Mouse (Mus musculus) lung, adult 2 months (tissue): ENCODE results near the gene Kat5.

ENCODE experiments used
- CTCF ChIP-seq: fragments of 200-500 bp; IDR thresholded peaks from 2 replicates; pipeline ENCODE4 v1.5.1; 2011; ENCODE audit warnings: mild to moderate bottlenecking, low read length, control low read depth; ENCODE audit not compliant: insufficient read depth
- POLR2A ChIP-seq: fragments of 200-500 bp; IDR thresholded peaks from 2 replicates; pipeline ENCODE4 v1.6.1; 2011; ENCODE audit warnings: low read depth, mild to moderate bottlenecking, control low read depth, low read length, borderline replicate concordance; ENCODE audit errors: extremely low read depth

DNA sequence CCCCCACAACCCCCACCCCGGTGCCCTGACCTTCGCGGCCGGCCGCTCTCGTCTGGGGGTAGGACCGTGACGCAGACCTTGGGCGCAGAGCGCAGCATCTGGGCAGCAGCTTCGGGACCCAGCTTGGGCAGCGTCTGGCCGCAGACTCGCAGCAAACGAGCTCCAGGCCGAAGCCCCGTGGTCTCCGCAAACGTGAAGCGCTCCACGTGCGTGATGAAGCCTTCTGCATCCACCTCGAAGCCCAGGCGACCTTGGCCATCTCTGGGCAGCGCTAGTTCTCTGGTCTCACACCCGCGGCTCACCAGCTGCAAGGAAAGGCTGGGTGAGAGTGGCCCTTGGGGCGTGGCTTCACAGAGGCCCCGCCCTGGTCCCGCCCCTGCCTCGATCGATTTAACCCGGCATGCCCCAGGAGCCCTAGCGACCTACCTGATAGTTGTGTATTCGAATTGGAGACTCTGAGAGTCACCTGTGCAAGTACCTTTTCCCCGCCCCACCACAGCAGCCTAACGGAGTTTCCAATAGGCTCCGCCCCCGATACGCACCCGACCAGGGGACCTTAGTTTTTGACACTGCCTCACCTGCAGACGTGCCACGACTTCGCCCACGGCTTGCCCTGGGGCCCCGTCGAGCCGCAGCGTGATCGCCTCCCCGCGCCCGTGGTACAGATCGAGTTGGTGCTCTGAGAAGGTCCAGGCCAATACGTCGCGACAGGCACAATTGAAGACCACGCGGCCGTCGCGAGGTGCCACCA, 44.1 kb upstream of the Kat5 start:
- TF ChIP-seq CTCF (no peak), POLR2A (no peak)
